Mouse (Mus musculus): ENCODE results near the gene Gnai2.
"Not testable (repeated sequence)": the region's sequence is repeated elsewhere in the genome, so short reads cannot be mapped to it uniquely, and the experiment has no call there.

The Gnai2 gene

GRCm38 (mm10) chr9:107587833-107588639 lies 47.1 kb downstream of the Gnai2 start:
- peak; percentile 76 for DNase-seq (ENCODE audit: low spot score)

- peak; percentile 97 for DNase-seq (ENCODE audit: low spot score)
Measured at GRCm38 (mm10) chr9:107586974-107587832, 48.0 kb downstream of the Gnai2 start, which contains the start of gene Ifrd2. Gene Ifrd2, plus strand, starts transcription at chr9:107587642.

- no peak for DNase-seq (ENCODE audit: low spot score)
Measured at GRCm38 (mm10) chr9:107586504-107586903, 48.7 kb downstream of the Gnai2 start.

GRCm38 (mm10) chr9:107583174-107583573 lies 52.0 kb downstream of the Gnai2 start:
- DNase-seq (ENCODE audit: low spot score), result no peak

GRCm38 (mm10) chr9:107582509-107583062 lies 52.6 kb downstream of the Gnai2 start:
- no peak for DNase-seq (ENCODE audit: low spot score)

- DNase-seq (ENCODE audit: low spot score), result no peak
Measured at GRCm38 (mm10) chr9:107581584-107581983, 53.6 kb downstream of the Gnai2 start.

- peak; percentile 93 for DNase-seq (ENCODE audit: low spot score)
Measured at GRCm38 (mm10) chr9:107580501-107581317, 54.5 kb downstream of the Gnai2 start, which contains the start of gene Hyal3. Gene Hyal3, plus strand, starts transcription at chr9:107580818.

GRCm38 (mm10) chr9:107579023-107579900 lies 55.9 kb downstream of the Gnai2 start:
- DNase-seq (ENCODE audit: low spot score), result peak; percentile 48

GRCm38 (mm10) chr9:107578587-107578986 lies 56.6 kb downstream of the Gnai2 start, which contains the start of gene Naa80:
Gene Naa80, plus strand, starts transcription at chr9:107578887.
- no peak for DNase-seq (ENCODE audit: low spot score)

- DNase-seq (ENCODE audit: low spot score), result no peak
Measured at GRCm38 (mm10) chr9:107577871-107578270, 57.3 kb downstream of the Gnai2 start.

- peak; percentile 54 for DNase-seq (ENCODE audit: low spot score)
Measured at GRCm38 (mm10) chr9:107576357-107577107, 58.6 kb downstream of the Gnai2 start, which contains the start of gene Hyal1. Gene Hyal1, plus strand, starts transcription at chr9:107576927.

GRCm38 (mm10) chr9:107575579-107576356 lies 59.4 kb downstream of the Gnai2 start:
- no peak for DNase-seq (ENCODE audit: low spot score)

- DNase-seq (ENCODE audit: low spot score), result not testable (repeated sequence)
Measured at GRCm38 (mm10) chr9:107573774-107574173, 61.4 kb downstream of the Gnai2 start.

- DNase-seq (ENCODE audit: low spot score), result no peak
Measured at GRCm38 (mm10) chr9:107572327-107572662, 62.9 kb downstream of the Gnai2 start.

- no peak for DNase-seq (ENCODE audit: low spot score)
Measured at GRCm38 (mm10) chr9:107571534-107572326, 63.4 kb downstream of the Gnai2 start.

GRCm38 (mm10) chr9:107570845-107571244 lies 64.3 kb downstream of the Gnai2 start:
- no peak for DNase-seq (ENCODE audit: low spot score)

GRCm38 (mm10) chr9:107570016-107570415 lies 65.2 kb downstream of the Gnai2 start:
- DNase-seq (ENCODE audit: low spot score), result no peak

GRCm38 (mm10) chr9:107569270-107569669 lies 65.9 kb downstream of the Gnai2 start:
- no peak for DNase-seq (ENCODE audit: low spot score)
